Mouse (Mus musculus) CD4-positive, CD25-positive, alpha-beta regulatory T cell, adult 2 months (primary cell): ENCODE results near the gene Thumpd1.

Experiments used
- DNase-seq: peaks from one replicate; pipeline ENCODE4 v3.0.0-alpha.2; 2012; ENCODE audit warnings: low read depth, low spot score

The Thumpd1 gene

GRCm38 (mm10) chr7:119670925-119671324 lies 49.7 kb downstream of the Thumpd1 start:
- peak; percentile 7 for DNase-seq

- no peak for DNase-seq
Observed at GRCm38 (mm10) chr7:119670395-119670794, 50.2 kb downstream of the Thumpd1 start.

GRCm38 (mm10) chr7:119667893-119668292 lies 52.7 kb downstream of the Thumpd1 start:
- no peak for DNase-seq
